Mouse (Mus musculus): ENCODE data around the gene Lamb3.

DNA sequence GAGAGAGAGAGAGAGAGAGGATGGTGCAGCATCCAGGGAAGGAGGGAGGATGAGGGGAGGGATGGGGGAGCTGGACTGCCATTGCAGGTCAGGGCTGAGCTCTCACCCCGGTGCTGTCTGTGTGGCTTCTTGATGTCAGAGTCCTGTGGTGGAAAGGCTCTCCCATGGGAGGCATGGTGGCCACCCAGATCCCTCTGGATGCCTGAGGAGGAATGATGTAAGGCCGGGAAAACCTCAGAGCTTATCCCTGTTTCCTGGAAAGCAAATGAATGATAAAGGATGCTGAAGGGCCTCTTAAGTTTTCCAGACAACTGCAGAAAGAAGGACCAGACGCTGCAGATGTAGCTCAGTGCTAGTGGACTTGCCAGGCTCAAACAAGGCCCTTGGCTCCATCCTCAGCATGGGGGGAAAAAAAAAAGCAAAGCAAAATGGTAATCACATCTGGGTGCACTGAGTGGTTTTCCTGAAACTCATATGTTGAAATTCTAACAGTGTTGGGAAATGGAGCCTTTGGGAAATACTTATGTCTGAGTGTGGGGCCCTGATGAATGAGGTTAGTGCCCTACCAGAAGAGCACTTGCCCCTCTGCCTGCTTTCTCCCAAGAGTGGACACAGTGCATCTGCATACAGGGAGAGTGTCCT, 12.2 kb upstream of the Lamb3 start:
- TF ChIP-seq POLR2A (IDR thresholded peaks at IDR 0.05; ENCODE audit: borderline replicate concordance, control insufficient read depth, low read depth, low read length) = no peak
- TF ChIP-seq CTCF (IDR thresholded peaks at IDR 0.05; ENCODE audit: control insufficient read depth, insufficient read depth, low read length) = no peak
